Mouse (Mus musculus): Measurements from ENCODE around the gene Nek3.

DNA sequence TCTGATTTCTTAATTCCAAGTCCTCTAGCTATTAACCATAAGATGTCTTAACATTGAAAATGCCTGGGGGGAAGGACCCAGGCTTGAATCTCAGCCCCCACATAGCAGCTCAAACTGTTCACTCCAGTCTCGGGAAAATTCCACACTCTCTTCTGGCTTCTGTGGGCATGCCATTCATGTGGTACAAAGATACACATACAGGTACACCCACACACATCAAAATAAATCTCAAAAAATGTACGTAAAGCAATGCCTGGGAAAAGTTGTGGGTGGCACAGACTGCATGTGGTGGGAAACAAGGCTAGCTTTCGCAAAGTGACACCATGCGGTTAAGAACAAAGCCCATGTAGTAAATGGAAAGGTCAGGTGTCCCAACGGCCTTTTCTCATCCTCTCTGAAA lies 2.9 kb upstream of the Nek3 start:
- TF ChIP-seq USF1 (IDR thresholded peaks at IDR 0.05; ENCODE audit: low read depth) (no peak), POLR2A (IDR thresholded peaks at IDR 0.05; ENCODE audit: insufficient read length, low read depth) (no peak), MAX (IDR thresholded peaks at IDR 0.05; ENCODE audit: low read depth) (no peak), MYOG (IDR thresholded peaks at IDR 0.05; ENCODE audit: control insufficient read depth in 1 of 3, insufficient read depth in 1 of 3, insufficient read length in 2 of 3, low read depth in 2 of 3) (no peak), SRF (IDR thresholded peaks at IDR 0.05; ENCODE audit: control insufficient read depth, insufficient read length, low read depth) (no peak), TCF12 (IDR thresholded peaks at IDR 0.05; ENCODE audit: insufficient read depth, poor library complexity, severe bottlenecking) (no peak), MYOD1 (IDR thresholded peaks at IDR 0.05; ENCODE audit: control insufficient read depth in 1 of 3, insufficient read length in 2 of 3, low read depth in 2 of 3) (no peak), POLR2AphosphoS2 (IDR thresholded peaks at IDR 0.05; ENCODE audit: insufficient read length, low read depth) (no peak), CEBPB (IDR thresholded peaks at IDR 0.05; ENCODE audit: insufficient read depth, poor library complexity, severe bottlenecking) (no peak)
